Mouse (Mus musculus): Measurements from ENCODE around the gene Rrad.
"Not testable (repeated sequence)": the region's sequence is repeated elsewhere in the genome, so short reads cannot be mapped to it uniquely, and the experiment has no call there.

Rrad gene

GRCm38 (mm10) chr8:104630981-104631663 lies at the start of gene Rrad:
Gene Rrad, minus strand, starts transcription at chr8:104631327.
- DNase-seq: peak; percentile 75

GRCm38 (mm10) chr8:104655614-104656013 lies 24.5 kb upstream of the Rrad start:
- no peak for DNase-seq

GRCm38 (mm10) chr8:104654984-104655383 lies 23.9 kb upstream of the Rrad start:
- DNase-seq: peak; percentile 81

GRCm38 (mm10) chr8:104644187-104644586 lies 13.1 kb upstream of the Rrad start:
- not testable (repeated sequence) for DNase-seq

- DNase-seq: no peak
These were observed 11.2 kb upstream of the Rrad start for GRCm38 (mm10) chr8:104642324-104642654.

- peak; percentile 94 for DNase-seq
These were observed 10.5 kb upstream of the Rrad start, which contains the start of gene Ciao2b for GRCm38 (mm10) chr8:104641426-104642323. Gene Ciao2b, minus strand, starts transcription at chr8:104641965.

GRCm38 (mm10) chr8:104640831-104641370 lies 9.8 kb upstream of the Rrad start:
- DNase-seq: no peak

- no peak for DNase-seq
These were observed 9.1 kb upstream of the Rrad start for GRCm38 (mm10) chr8:104640241-104640640.

- peak; percentile 2 for DNase-seq
These were observed 6.9 kb upstream of the Rrad start for GRCm38 (mm10) chr8:104638010-104638409.

GRCm38 (mm10) chr8:104635004-104635710 lies 4.0 kb upstream of the Rrad start:
- DNase-seq: peak; percentile 1

GRCm38 (mm10) chr8:104633156-104633744 lies 2.1 kb upstream of the Rrad start:
- DNase-seq: peak; percentile 3

- peak; percentile 5 for DNase-seq
These were observed 1.4 kb upstream of the Rrad start for GRCm38 (mm10) chr8:104632486-104632885.

GRCm38 (mm10) chr8:104631975-104632374 lies 848 bp upstream of the Rrad start:
- peak; percentile 10 for DNase-seq

- DNase-seq: peak; percentile 50
These were observed 553 bp downstream of the Rrad start for GRCm38 (mm10) chr8:104630574-104630973.

GRCm38 (mm10) chr8:104630111-104630479 lies 1.0 kb downstream of the Rrad start:
- no peak for DNase-seq

GRCm38 (mm10) chr8:104629306-104630110 lies 1.6 kb downstream of the Rrad start:
- peak; percentile 69 for DNase-seq

- DNase-seq: peak; percentile 4
These were observed 2.7 kb downstream of the Rrad start for GRCm38 (mm10) chr8:104628402-104628801.

GRCm38 (mm10) chr8:104627065-104627740 lies 3.9 kb downstream of the Rrad start:
- DNase-seq: no peak

GRCm38 (mm10) chr8:104624161-104624560 lies 7.0 kb downstream of the Rrad start, which contains the start of gene Cdh16:
Gene Cdh16, minus strand, starts transcription at chr8:104624396.
- DNase-seq: peak; percentile 90

GRCm38 (mm10) chr8:104620765-104621164 lies 10.4 kb downstream of the Rrad start:
- DNase-seq: no peak

GRCm38 (mm10) chr8:104613119-104613518 lies 18.0 kb downstream of the Rrad start:
- DNase-seq: no peak
